Mouse (Mus musculus) left cerebral cortex, adult 8-10 months (tissue): ENCODE data around the gene Trip11. TPM values are rescaled to one million over a fixed set of nuclear protein-coding genes. Genes with fewer than 3 reads are reported as not detected.

Experiments
- DNase-seq, 2 experiments: peaks; one replicate each; pipeline ENCODE4 v3.0.0; 2022; ENCODE audit warnings: low spot score in 2 of 2
- total RNA-seq, 4 experiments: library from RNA; stranded (reverse); gene quantifications; 2 replicates each; pipeline ENCODE4 v1.2.4; 2022

Trip11 gene
- total RNA-seq, 4 experiments from 2014 or later: 26.5 to 29.9 (median 28.5) TPM

GRCm38 (mm10) chr12:101898966-101899365 lies 14.1 kb downstream of the Trip11 start:
- no peak for DNase-seq

- DNase-seq: no peak
Measured at GRCm38 (mm10) chr12:101897113-101897512, 16.0 kb downstream of the Trip11 start.

- peak in 1 of 2 experiments; percentile 23 for DNase-seq
Measured at GRCm38 (mm10) chr12:101893296-101893695, 19.8 kb downstream of the Trip11 start.

- no peak for DNase-seq
Measured at GRCm38 (mm10) chr12:101892832-101893231, 20.2 kb downstream of the Trip11 start.

- no peak for DNase-seq
Measured at GRCm38 (mm10) chr12:101891066-101891465, 22.0 kb downstream of the Trip11 start.

DNA sequence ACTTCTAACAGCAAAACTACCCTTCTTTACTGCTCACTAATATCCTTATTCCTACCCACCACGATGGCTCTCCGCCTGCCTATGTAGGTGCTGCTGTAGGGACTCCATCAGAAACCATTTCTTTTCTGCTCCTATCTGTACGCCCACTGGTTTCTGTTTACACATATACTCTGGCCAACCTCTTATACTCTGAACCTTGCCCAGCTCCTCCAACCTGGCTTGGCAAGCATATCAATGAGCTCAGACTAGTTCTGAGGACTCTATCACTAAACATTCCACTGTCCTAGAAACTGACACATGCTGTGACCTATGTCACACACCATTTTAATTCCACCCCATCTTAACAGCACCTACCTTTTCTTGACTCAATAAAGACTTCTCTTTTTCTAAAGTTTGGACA lies 23.7 kb downstream of the Trip11 start:
- DNase-seq: no peak

DNA sequence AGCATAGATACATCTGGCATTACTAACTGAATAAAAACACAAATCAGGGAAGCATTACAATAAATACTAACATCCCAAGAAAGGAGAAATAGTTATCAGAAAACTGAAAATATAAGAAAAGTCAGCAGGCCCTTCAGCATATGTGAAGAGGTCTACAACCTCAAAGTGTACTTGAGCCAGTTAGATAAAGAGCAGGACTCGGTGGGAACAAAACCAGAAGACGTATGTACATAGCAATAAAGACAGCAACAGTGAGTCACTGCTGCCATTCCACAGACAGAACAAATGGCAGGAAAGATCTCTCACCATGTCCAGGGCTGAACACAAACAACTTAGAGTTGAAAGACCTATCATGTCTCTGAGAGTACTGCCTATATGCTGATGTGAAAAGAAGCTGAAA lies 24.8 kb downstream of the Trip11 start:
- no peak for DNase-seq

DNA sequence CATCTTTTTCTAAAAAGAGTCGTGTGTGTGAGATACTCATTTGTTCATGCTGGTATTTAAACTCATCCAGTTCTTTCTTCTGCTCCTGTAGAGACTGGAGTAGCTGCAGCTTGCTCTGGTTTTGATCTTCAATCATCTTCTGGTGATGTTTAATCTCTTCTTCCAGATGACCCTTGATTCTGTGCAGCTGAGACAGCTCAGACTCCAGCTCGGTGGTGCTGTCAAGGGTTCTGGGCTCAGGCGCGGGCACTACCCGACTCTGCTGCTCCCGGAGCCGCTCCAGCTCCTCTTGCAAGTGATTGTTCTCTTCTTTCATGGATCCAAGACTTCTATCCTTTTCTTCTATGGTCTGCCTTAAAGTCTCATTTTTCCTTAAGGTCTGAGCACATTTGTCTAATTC lies 28.1 kb downstream of the Trip11 start:
- no peak for DNase-seq

DNA sequence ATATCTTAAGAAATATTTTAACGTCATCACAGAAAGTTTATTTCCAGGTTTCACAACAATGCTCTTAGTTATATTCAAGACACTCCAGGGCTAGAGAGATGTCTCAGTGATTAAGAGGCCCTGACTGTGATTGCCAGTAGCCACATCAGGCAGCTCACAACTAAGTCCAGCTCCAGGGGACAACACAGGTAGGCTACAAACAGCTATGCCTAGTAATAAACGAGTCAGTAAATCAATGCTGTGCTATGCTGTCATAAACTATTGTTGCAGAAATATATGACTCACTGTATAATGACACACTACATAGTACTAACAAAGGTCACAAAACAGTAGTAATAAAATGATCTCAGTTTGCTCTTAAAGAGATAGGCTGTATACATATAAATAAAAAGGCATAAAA lies 36.7 kb downstream of the Trip11 start:
- DNase-seq: no peak

DNA sequence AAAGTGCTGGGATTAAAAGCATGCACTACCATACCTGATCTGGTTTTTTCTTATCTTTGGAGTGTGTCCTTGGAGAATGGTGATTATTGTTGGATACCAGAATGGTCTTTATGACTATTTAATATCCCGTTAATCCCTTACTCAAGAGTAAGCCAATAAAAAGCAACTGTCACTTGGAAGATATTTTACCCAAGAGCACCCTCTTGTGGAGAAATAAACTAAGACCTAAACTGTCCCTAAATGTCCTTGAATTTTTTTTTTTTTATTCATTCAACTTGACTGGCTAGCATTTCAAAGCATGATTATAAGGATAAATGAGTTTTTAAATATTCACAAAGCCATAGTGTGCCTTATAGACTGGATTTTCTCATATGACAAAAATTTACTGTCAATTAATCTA lies 38.0 kb downstream of the Trip11 start:
- no peak for DNase-seq

- no peak for DNase-seq
Measured at GRCm38 (mm10) chr12:101862286-101862964, 50.6 kb downstream of the Trip11 start.

DNA sequence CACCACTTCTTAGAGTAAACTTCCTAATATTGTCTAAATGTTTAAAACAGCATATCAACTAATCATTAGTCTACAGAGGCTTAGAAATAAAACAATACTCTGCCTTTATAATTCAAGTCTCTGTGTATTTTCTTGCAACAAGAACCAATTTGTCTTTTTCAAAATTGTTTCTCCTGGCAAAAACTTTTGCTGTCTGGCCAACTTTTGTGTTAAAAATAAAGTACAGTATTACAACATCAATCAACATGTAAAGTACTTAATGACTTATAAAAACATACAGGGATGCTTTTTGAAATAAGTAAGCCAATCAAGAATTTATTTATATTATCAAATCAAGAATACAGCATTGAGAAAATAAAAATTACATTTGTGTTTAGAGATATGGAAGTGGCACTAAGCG lies 52.8 kb downstream of the Trip11 start:
- DNase-seq: no peak

- DNase-seq: no peak
Measured at GRCm38 (mm10) chr12:101858011-101858410, 55.1 kb downstream of the Trip11 start.

DNA sequence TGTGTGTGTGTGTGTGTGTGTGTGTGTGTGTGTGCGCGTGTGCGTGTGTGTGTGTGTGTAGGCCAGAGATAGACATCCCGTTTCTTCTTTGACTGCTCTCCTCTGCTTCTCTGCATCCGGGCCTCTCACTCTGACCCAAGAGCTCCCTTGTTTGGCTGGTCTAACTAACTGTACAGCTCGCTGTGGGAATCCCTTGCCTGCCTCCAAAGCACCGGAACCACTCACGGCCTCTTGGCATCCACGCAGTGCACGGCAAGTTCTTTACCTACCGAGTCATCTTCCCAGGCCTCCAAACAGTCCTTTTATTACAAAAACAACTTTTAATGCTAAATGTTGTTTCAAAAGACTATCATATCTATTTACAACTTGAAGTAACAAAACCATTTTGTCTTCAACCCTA lies 58.7 kb downstream of the Trip11 start:
- DNase-seq: no peak

DNA sequence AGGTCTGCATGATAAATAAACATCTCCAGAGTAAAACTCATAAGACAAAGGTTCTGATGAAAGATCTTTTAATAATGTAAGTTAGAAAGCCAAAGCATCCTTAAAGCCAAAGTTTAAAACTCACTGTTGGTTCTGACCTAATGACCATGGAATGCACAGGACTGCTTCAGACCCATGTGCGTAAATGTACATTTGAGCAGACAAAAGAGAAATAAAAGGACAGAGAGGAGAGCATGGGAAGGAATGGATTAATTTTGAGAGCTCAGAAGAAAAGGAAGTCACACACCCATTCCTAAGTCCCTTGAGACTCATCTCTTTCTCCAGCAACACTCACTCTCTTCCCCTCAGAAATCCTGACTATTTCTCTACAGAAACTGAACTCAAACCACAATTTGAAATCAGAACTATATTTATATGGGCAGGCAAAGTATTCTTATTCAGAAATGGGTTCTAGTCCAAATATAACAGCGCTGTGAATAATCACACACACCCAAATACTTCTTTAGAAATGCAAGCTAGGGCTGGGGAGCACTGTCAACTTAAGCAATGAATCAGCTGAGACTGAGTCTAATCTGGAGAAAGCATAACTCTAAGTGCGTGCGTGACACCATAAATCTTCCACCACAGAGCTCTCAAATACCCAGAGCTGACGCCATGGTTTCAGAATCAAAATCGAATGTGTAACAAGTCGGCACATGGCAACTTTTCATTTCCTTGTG lies 61.1 kb downstream of the Trip11 start:
- DNase-seq: no peak

- no peak for DNase-seq
Measured at GRCm38 (mm10) chr12:101851314-101851713, 61.8 kb downstream of the Trip11 start.

DNA sequence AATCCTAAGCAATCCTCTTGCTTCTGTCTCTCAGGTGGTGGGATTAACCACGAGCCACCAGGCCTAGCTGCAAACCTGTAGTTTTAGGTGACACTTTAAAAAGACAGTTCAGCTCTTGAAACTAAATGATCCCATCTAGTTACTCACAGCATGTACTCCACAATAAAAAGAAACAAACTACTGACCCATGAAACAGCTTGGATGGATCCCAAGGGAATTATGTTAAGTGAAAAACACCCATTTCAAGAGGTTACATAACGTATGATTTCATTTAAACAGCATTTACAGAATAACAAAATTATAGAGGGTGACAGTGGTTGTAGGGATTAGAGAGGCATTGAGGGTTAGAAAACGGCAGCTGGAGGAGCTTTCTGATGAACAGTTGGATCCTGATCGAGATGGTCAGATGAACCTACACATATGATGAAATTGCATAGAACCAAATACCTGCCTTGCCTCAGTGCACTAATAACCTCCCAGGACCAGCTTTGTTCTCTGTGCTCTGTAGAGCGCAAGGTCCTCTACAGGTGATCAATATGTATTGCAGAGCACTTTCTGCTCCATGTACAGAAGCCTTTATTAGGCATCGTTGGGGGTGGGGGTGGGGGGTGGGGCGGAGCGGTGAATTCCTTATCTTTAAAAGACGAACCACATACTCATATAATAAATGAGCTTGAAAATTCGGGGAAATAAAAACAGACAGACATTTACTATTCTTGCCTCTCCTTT lies 76.4 kb downstream of the Trip11 start:
- DNase-seq: no peak

- DNase-seq: no peak
Measured at GRCm38 (mm10) chr12:101834715-101835114, 78.4 kb downstream of the Trip11 start.

DNA sequence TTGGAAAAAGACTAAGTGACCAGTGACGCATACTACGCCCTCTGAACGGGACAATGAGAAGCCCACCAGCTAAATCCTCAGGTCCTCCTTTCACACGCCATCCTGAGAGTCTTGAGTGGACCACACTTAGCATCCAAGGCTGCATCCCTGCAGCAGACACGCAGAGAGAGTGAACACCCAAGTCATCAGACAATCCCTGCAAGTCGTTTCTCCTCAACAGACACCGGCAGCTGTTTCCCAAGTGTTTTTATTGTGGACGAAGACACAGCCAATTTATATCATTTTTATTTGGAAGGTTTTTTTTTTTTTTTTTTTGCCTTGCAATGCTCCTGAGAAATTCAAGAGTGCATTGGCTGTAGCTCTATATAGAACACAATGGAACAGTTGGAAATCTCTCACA lies 79.3 kb downstream of the Trip11 start:
- DNase-seq: no peak

- DNase-seq: no peak
Measured at GRCm38 (mm10) chr12:101833115-101833506, 80.0 kb downstream of the Trip11 start.

DNA sequence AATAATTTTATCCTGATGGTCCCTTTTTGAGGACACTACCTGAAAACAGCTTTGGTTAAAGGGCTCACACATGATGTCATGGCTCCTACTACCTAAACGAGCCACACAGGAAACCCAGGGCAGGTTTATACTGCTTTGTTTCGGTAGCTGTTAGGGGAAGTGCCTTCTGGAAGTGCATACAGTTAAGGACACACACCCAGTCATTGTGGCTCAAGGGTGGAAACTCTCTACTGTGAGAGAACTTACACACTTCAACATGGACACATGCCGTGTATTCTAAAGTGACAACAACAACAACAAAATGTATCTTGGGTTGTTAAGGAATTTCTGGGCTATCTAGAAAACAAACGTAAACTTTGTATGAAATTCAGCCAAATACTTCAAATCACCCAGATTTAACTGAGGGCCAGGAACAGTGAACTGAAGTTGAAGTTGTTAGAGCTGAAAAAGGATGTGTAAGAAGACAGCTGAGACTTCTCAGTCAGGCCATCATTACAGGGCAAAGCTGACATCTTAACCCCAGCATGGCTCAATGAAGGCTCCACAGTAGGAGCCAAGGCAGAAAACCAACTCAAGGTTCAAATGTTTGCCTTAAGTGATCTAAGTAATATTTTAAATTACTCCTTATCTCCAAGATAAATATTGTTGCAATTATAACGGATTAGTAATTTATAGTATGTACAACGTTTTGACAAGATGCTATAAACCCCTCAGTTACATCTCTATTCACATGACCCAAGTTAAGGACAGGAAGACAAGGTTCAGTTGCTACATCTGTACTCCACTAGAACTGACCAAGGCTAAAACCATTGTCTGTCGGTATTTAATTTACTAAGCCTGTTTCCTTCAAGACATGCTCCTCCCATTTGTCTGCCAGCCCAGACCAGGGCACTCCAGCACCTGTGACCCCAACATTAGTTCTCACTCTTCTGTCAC lies 80.6 kb downstream of the Trip11 start:
- DNase-seq: no peak
